Mouse (Mus musculus) right cerebral cortex, adult 18-20 months (tissue): ENCODE measurements around the gene Slc25a19.
A peak's percentile ranks its signal among the peaks of the same experiment; 100 is the strongest.
"Not testable (repeated sequence)": the region's sequence is repeated elsewhere in the genome, so short reads cannot be mapped to it uniquely, and the experiment has no call there.

Source experiments
- DNase-seq: peaks from one replicate; pipeline ENCODE4 v3.0.0; 2022; ENCODE audit warnings: mixed read lengths

The Slc25a19 gene

GRCm38 (mm10) chr11:115627705-115628464, at the start of gene Slc25a19:
TSS of gene Slc25a19 (minus strand) at chr11:115628295.
- peak; percentile 100 for DNase-seq

- no peak for DNase-seq
Measured at GRCm38 (mm10) chr11:115677511-115677910, 49.4 kb upstream of the Slc25a19 start.

DNA sequence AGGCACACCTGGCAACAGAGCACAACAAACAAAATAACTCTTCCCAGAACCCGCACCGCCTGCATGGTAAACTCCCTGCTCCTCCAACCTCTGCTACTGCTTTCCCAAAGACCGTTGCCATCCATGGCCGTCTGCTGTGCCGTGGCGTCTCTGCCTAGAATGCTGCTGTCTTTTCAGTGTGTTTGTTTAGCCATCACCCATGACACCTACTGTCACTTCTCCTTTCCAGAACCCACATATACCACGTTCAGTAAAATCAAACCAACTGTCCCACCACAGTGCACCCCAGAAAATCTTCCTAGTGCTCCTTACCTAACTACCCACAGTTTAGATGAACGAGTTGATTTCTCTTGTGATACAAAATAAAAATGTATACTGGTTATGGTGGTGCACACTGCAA, 48.6 kb upstream of the Slc25a19 start:
- no peak for DNase-seq

GRCm38 (mm10) chr11:115674235-115674865, 46.3 kb upstream of the Slc25a19 start:
- DNase-seq = peak; percentile 74

- peak; percentile 74 for DNase-seq
Measured at GRCm38 (mm10) chr11:115673471-115674234, 45.6 kb upstream of the Slc25a19 start.

GRCm38 (mm10) chr11:115672226-115672987, 44.3 kb upstream of the Slc25a19 start:
- no peak for DNase-seq

DNA sequence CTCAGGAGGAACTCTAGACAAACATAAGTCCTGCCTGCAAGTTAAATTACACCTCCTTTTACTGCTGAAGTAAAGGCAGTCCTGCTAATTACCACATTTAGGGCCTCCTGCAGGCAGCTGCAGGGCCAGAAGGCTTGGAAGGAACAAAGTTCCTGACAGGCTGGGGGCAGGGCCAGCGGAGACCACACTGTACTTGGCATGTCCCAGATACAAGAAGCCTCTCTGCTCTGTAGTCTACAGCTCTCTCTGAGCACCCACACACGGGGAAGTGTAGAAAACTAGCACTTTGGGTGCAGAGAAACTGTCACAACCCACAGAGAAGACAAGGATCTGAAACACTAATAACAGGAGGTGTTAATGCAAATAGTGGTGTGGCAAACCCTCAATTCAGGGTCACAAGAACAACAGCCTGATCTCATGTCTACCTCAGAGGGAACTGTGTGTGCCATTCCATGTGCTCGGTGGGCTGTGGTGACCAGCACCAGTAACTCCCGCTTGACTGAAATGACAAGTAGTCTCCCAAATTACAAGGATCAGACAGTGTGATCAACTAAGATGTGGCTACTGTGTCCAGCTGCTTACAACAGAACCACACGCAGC, 42.5 kb upstream of the Slc25a19 start:
- DNase-seq = peak; percentile 77

DNA sequence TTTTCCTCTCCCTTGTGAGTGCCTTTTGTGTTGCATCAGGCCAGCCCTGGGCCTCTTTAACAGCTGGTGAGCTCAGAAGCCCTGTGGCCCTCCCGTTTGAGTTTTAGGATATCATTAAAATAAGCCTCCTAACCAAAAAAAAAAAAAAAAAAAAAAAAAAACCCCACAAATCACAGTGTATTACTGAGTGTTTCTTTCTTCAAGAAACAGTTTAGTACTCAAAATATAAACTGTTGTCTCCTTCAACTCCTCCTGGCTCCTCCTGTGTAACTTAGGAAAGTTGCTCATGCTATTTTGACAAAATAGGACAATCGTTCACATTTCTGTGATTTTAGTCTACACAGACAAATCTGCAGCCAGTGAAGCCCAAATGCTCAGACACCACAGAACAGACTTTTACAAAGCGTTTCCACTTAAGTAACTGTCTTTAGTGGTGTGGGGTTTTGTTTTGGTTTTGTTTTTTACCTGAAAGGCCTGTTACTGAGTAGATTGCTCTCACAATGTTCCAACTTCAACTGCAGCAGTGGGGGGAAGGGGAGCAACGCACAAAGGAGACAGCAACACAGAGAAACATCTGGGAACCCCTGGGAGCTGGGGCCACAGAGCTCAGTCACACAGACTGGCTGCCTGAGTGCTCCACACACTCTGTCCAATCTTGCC, 35.7 kb upstream of the Slc25a19 start:
- no peak for DNase-seq

DNA sequence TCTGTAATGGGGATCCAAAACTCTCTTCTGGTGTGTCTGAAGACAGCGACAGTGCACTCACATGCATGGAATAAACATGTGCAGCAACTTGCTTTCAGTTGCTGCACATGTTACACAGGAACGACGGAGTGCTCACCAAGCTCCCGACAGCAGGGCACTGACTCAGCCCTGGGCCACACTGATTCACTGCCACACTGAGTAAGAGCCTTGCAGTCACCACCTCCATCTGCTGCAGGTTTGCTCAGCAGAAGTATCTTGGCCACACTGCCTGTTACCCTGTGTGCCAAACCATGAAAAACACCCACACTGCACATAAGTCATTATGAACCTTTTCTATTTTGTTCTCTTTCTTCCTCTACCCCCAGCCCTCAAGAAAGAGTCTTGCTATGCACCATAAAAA, 32.3 kb upstream of the Slc25a19 start:
- peak; percentile 82 for DNase-seq

- peak; percentile 62 for DNase-seq
Measured at GRCm38 (mm10) chr11:115658521-115658920, 30.4 kb upstream of the Slc25a19 start.

- no peak for DNase-seq
Measured at GRCm38 (mm10) chr11:115654128-115654527, 26.0 kb upstream of the Slc25a19 start.

- no peak for DNase-seq
Measured at GRCm38 (mm10) chr11:115653194-115653593, 25.1 kb upstream of the Slc25a19 start.

DNA sequence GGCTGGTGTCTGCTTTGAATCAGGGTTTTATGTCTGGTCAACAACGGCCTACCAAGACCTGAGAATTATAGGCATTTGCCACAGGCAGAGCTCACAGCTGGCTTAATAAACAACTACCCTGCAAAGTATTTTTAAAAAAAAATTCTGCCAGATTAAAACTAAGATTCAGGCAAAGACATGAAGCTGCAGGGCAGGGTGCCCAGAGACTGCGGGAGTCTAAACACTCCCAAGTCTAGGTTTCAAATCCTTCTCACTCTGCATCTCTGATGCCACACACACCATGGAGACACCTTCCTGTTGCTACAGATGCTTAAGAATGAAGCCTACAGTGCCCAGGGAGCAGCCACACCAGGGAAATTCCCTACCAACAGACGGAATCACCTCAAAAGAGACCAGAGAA, 23.6 kb upstream of the Slc25a19 start:
- no peak for DNase-seq

DNA sequence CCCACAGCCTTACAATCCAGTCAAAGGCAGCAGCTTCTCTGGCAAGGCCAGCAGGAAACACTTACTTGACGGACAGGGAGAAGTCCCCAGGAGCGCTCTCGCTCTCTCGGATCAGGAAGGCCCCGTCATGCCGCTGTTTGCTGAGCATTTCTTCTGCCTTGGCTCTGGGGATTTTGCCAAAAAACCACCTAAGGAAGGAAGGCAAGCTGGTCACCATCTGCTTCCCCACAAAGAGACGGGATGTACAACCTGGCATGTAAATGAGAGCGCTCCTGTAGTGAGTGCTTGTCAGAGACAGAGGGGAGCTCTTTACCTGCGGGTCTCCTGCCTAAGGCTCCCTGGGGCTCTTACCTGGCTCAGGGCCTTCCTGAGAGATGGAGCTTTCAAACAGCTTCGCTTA, 21.6 kb upstream of the Slc25a19 start:
- peak; percentile 64 for DNase-seq

DNA sequence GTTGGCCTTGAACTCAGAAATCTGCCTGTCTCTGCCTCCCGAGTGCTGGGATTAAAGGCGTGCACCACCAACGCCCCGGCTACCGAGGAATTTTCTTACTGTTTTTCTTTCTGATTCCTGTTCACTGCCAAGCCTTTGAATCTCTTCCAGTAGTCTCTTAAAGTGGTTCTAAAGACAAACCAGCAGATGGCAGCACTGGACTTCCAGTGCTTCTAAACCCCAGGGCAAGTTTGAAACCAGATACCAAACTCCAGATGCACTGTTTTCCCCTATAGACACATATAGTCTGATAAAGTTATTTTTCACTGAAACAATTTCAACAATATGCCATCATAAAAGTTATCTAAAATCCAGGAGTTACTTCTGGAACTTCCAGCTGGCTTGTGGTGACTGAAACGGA, 19.4 kb upstream of the Slc25a19 start:
- DNase-seq = peak; percentile 67

- DNase-seq = no peak
Measured at GRCm38 (mm10) chr11:115646439-115646838, 18.3 kb upstream of the Slc25a19 start.

DNA sequence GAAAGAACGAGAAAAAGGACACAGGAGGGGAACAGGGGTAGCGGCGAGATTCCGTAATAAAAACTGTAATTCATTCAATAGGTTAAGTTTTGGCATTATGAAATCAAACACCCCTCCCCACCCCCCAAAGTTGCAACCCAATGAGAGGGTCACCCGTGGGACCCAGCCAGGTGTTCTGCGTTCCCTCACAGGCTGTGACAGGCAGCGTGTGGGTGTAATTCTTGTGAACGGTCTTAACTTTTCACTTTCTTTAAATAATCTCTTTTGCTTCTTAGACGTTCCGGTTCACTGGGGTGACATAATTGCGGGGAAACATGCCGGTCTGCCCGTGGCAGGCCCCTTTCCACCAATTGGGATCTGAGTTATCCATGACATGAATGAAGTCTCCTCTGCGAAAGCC, 17.4 kb upstream of the Slc25a19 start:
- not testable (repeated sequence) for DNase-seq

- DNase-seq = no peak
Measured at GRCm38 (mm10) chr11:115644308-115644707, 16.2 kb upstream of the Slc25a19 start.

DNA sequence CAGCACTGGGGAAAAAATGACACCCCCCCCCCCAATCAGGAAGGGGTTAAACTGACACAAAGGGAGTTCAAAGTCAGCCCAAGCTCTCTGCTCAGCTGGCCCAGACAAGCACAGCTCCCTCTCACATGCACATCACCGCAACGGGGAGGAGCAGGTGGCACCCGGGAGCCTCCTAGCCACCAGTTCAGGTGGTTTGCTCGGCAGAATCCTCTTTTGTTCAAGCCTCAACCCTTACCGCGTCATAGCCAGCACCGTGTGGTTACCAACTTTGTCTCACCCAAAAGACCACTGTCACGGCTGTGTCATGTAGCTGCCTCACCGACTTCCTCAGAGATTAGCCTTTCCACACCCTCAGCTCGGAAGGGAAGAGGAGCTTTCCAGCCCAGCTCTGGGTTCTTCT, 15.2 kb upstream of the Slc25a19 start:
- DNase-seq = no peak

DNA sequence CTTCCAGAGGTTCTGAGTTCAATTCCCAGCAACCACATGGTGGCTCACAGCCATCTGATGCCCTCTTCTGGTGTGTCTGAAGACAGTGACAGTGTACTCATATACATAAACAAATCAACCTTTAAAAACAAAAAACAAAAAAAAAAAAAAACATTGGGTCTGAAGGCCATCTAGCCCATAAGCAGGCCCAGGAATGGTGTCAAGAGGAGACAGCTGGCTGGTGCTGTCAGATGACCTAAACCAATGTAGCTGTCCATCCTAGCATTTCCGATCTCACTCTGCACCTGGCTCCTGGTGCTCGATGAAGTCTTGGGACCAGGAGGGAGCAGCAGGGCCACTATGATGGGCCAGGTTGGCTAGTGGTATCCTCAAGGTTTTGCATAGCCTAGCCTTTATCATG, 14.6 kb upstream of the Slc25a19 start:
- DNase-seq = no peak

GRCm38 (mm10) chr11:115641664-115642036, 13.6 kb upstream of the Slc25a19 start:
- DNase-seq = no peak
